Mouse (Mus musculus): ENCODE results near the gene Mapk8ip1. TPM values are rescaled to one million over a fixed set of nuclear protein-coding genes. Genes with fewer than 3 reads are reported as not detected.

The Mapk8ip1 gene
- polyA plus RNA-seq, 1 experiment from 2014 or later: 30.4 TPM

GRCm38 (mm10) chr2:92376300-92376699 is 24.8 kb downstream of the Mapk8ip1 start:
- peak overlapping the region; percentile 77 for H3K4me3 ChIP-seq (ENCODE audit: low read length)
- H3K4me1 ChIP-seq (ENCODE audit: insufficient read depth, low read length): peaks cover 40% of the 10 kb centered on the region
- H3K36me3 ChIP-seq (ENCODE audit: insufficient read depth, low read length): peaks cover 21% of the 10 kb centered on the region
- peak overlapping the region; percentile 90 for H3K4me2 ChIP-seq (replicated peaks; ENCODE audit: low read depth, low read length)
- H3K9ac ChIP-seq (replicated peaks; ENCODE audit: low read length): peak overlapping the region; percentile 69; the same call in 1 of the 2 replicates
- no peaks in the 10 kb centered on the region for H3K27me3 ChIP-seq (ENCODE audit: insufficient read depth, low read length)
- WGBS: 81% methylated on average over 6 of the region's 6 CpGs
- no peak for ATAC-seq (ENCODE audit: low FRiP score, low TSS enrichment)
- H3K27ac ChIP-seq (ENCODE audit: low read length): no peak overlapping the region
- no peaks in the 10 kb centered on the region for H3K9me3 ChIP-seq (ENCODE audit: low read length)

- no peaks in the 10 kb centered on the region for H3K9me3 ChIP-seq (ENCODE audit: low read length)
- H3K4me2 ChIP-seq (replicated peaks; ENCODE audit: low read depth, low read length): peak overlapping the region; percentile 90
- H3K27ac ChIP-seq (ENCODE audit: low read length): peak overlapping the region; percentile 95; the same call in 1 of the 2 replicates
- H3K4me3 ChIP-seq (ENCODE audit: low read length): peak overlapping the region; percentile 77
- 10% methylated on average over 10 of the region's 10 CpGs for WGBS
- H3K27me3 ChIP-seq (ENCODE audit: insufficient read depth, low read length): no peaks in the 10 kb centered on the region
- peaks cover 45% of the 10 kb centered on the region for H3K4me1 ChIP-seq (ENCODE audit: insufficient read depth, low read length)
- H3K36me3 ChIP-seq (ENCODE audit: insufficient read depth, low read length): peaks cover 20% of the 10 kb centered on the region
- H3K9ac ChIP-seq (replicated peaks; ENCODE audit: low read length): peak overlapping the region; percentile 69
- no peak for ATAC-seq (ENCODE audit: low FRiP score, low TSS enrichment)
Observed at GRCm38 (mm10) chr2:92375788-92376187, 25.3 kb downstream of the Mapk8ip1 start.

- Histone ChIP-seq H3K9me3 (ENCODE audit: low read length) (no peaks in the 10 kb centered on the region), H3K4me2 (replicated peaks; ENCODE audit: low read depth, low read length) (peak overlapping the region; percentile 90), H3K4me1 (ENCODE audit: insufficient read depth, low read length) (peaks cover 45% of the 10 kb centered on the region), H3K4me3 (ENCODE audit: low read length) (peak overlapping the region; percentile 77), H3K36me3 (ENCODE audit: insufficient read depth, low read length) (peaks cover 13% of the 10 kb centered on the region), H3K27ac (ENCODE audit: low read length) (peak overlapping the region; percentile 95), H3K27me3 (ENCODE audit: insufficient read depth, low read length) (0 out of 2 replicates have a peak, but pooled peaks cover 2% of the 10 kb centered on the region), H3K9ac (replicated peaks; ENCODE audit: low read length) (peak overlapping the region; percentile 69)
- WGBS: under 1% methylated on average over 29 of the region's 29 CpGs
- peak; percentile 90 for ATAC-seq (ENCODE audit: low FRiP score, low TSS enrichment)
Observed at GRCm38 (mm10) chr2:92375099-92375623, 25.9 kb downstream of the Mapk8ip1 start.

- no peak for ATAC-seq (ENCODE audit: low FRiP score, low TSS enrichment)
- Histone ChIP-seq H3K36me3 (ENCODE audit: insufficient read depth, low read length) (peaks cover 8% of the 10 kb centered on the region), H3K4me1 (ENCODE audit: insufficient read depth, low read length) (peaks cover 52% of the 10 kb centered on the region), H3K9me3 (ENCODE audit: low read length) (no peaks in the 10 kb centered on the region), H3K4me2 (replicated peaks; ENCODE audit: low read depth, low read length) (peak within 1 kb of the TSS; percentile 90), H3K4me3 (ENCODE audit: low read length) (peak within 1 kb of the TSS; percentile 77), H3K9ac (replicated peaks; ENCODE audit: low read length) (peak within 1 kb of the TSS; percentile 69), H3K27me3 (ENCODE audit: insufficient read depth, low read length) (0 out of 2 replicates have a peak, but pooled peaks cover 5% of the 10 kb centered on the region), H3K27ac (ENCODE audit: low read length) (peak within 1 kb of the TSS; percentile 96)
- WGBS: 1% methylated on average over 16 of the region's 16 CpGs
Observed at GRCm38 (mm10) chr2:92374514-92374913, 26.5 kb downstream of the Mapk8ip1 start, which contains the start of the genes Pex16 and Large2. Gene Pex16, plus strand, starts transcription at chr2:92374676. Gene Large2, minus strand, starts transcription at chr2:92374869.

GRCm38 (mm10) chr2:92373437-92373813 is 27.6 kb downstream of the Mapk8ip1 start:
- 74% methylated on average over 11 of the region's 11 CpGs for WGBS
- no peak overlapping the region for H3K4me2 ChIP-seq (replicated peaks; ENCODE audit: low read depth, low read length)
- peak overlapping the region; percentile 96 for H3K27ac ChIP-seq (ENCODE audit: low read length)
- peaks cover 57% of the 10 kb centered on the region for H3K4me1 ChIP-seq (ENCODE audit: insufficient read depth, low read length)
- no peak overlapping the region for H3K4me3 ChIP-seq (ENCODE audit: low read length)
- no peak overlapping the region for H3K9ac ChIP-seq (replicated peaks; ENCODE audit: low read length)
- H3K36me3 ChIP-seq (ENCODE audit: insufficient read depth, low read length): no peaks in the 10 kb centered on the region
- H3K9me3 ChIP-seq (ENCODE audit: low read length): no peaks in the 10 kb centered on the region
- ATAC-seq (ENCODE audit: low FRiP score, low TSS enrichment): no peak
- 0 out of 2 replicates have a peak, but pooled peaks cover 7% of the 10 kb centered on the region for H3K27me3 ChIP-seq (ENCODE audit: insufficient read depth, low read length)

GRCm38 (mm10) chr2:92372767-92373436 is 28.2 kb downstream of the Mapk8ip1 start:
- ATAC-seq (ENCODE audit: low FRiP score, low TSS enrichment): no peak
- H3K4me1 ChIP-seq (ENCODE audit: insufficient read depth, low read length): peaks cover 57% of the 10 kb centered on the region
- peak overlapping the region; percentile 35 for H3K9ac ChIP-seq (replicated peaks; ENCODE audit: low read length)
- H3K27me3 ChIP-seq (ENCODE audit: insufficient read depth, low read length): 0 out of 2 replicates have a peak, but pooled peaks cover 7% of the 10 kb centered on the region
- peak overlapping the region; percentile 96 for H3K27ac ChIP-seq (ENCODE audit: low read length)
- H3K4me3 ChIP-seq (ENCODE audit: low read length): no peak overlapping the region
- WGBS: 37% methylated on average over 9 of the region's 9 CpGs
- no peaks in the 10 kb centered on the region for H3K9me3 ChIP-seq (ENCODE audit: low read length)
- H3K36me3 ChIP-seq (ENCODE audit: insufficient read depth, low read length): no peaks in the 10 kb centered on the region
- H3K4me2 ChIP-seq (replicated peaks; ENCODE audit: low read depth, low read length): peak overlapping the region; percentile 69; the same call in 1 of the 2 replicates

- WGBS: 26% methylated on average over 10 of the region's 10 CpGs
- Histone ChIP-seq H3K9ac (replicated peaks; ENCODE audit: low read length) (peak overlapping the region; percentile 71), H3K4me1 (ENCODE audit: insufficient read depth, low read length) (peaks cover 57% of the 10 kb centered on the region)
Observed at GRCm38 (mm10) chr2:92371971-92372690, 28.9 kb downstream of the Mapk8ip1 start.

GRCm38 (mm10) chr2:92370821-92371805 is 29.9 kb downstream of the Mapk8ip1 start:
- ATAC-seq (ENCODE audit: low FRiP score, low TSS enrichment): peak; percentile 69
- H3K4me3 ChIP-seq (ENCODE audit: low read length): peak overlapping the region; percentile 59
- H3K27ac ChIP-seq (ENCODE audit: low read length): peak overlapping the region; percentile 96
- peak overlapping the region; percentile 69 for H3K4me2 ChIP-seq (replicated peaks; ENCODE audit: low read depth, low read length)
- H3K36me3 ChIP-seq (ENCODE audit: insufficient read depth, low read length): no peaks in the 10 kb centered on the region
- no peaks in the 10 kb centered on the region for H3K9me3 ChIP-seq (ENCODE audit: low read length)
- 0 out of 2 replicates have a peak, but pooled peaks cover 7% of the 10 kb centered on the region for H3K27me3 ChIP-seq (ENCODE audit: insufficient read depth, low read length)
- H3K4me1 ChIP-seq (ENCODE audit: insufficient read depth, low read length): peaks cover 55% of the 10 kb centered on the region
- 1% methylated on average over 45 of the region's 45 CpGs for WGBS
- H3K9ac ChIP-seq (replicated peaks; ENCODE audit: low read length): peak overlapping the region; percentile 71

More at GRCm38 (mm10) chr2:92371971-92372690, 28.9 kb downstream of the Mapk8ip1 start:
- no peak for ATAC-seq (ENCODE audit: low FRiP score, low TSS enrichment)
- no peaks in the 10 kb centered on the region for H3K9me3 ChIP-seq (ENCODE audit: low read length)
- 0 out of 2 replicates have a peak, but pooled peaks cover 7% of the 10 kb centered on the region for H3K27me3 ChIP-seq (ENCODE audit: insufficient read depth, low read length)
- no peak overlapping the region for H3K4me3 ChIP-seq (ENCODE audit: low read length)
- peak overlapping the region; percentile 96 for H3K27ac ChIP-seq (ENCODE audit: low read length)
- no peaks in the 10 kb centered on the region for H3K36me3 ChIP-seq (ENCODE audit: insufficient read depth, low read length)
- peak overlapping the region; percentile 69; the same call in 1 of the 2 replicates for H3K4me2 ChIP-seq (replicated peaks; ENCODE audit: low read depth, low read length)

- peak; percentile 0; the same call in 1 of the 2 replicates for ATAC-seq (ENCODE audit: low FRiP score, low TSS enrichment)
- Histone ChIP-seq H3K27me3 (ENCODE audit: insufficient read depth, low read length) (0 out of 2 replicates have a peak, but pooled peaks cover 7% of the 10 kb centered on the region), H3K9ac (replicated peaks; ENCODE audit: low read length) (peak overlapping the region; percentile 71), H3K4me1 (ENCODE audit: insufficient read depth, low read length) (peaks cover 50% of the 10 kb centered on the region), H3K4me3 (ENCODE audit: low read length) (peak overlapping the region; percentile 59), H3K4me2 (replicated peaks; ENCODE audit: low read depth, low read length) (peak overlapping the region; percentile 69), H3K9me3 (ENCODE audit: low read length) (no peaks in the 10 kb centered on the region), H3K27ac (ENCODE audit: low read length) (peak overlapping the region; percentile 96), H3K36me3 (ENCODE audit: insufficient read depth, low read length) (peaks cover 5% of the 10 kb centered on the region)
- 9% methylated on average over 19 of the region's 19 CpGs for WGBS
Observed at GRCm38 (mm10) chr2:92370375-92370774, 30.7 kb downstream of the Mapk8ip1 start.
